Mouse (Mus musculus): ENCODE data around the gene Slc35g1. TPM values are rescaled to one million over a fixed set of nuclear protein-coding genes. Genes with fewer than 3 reads are reported as not detected.
"Not testable (repeated sequence)": the region's sequence is repeated elsewhere in the genome, so short reads cannot be mapped to it uniquely, and the experiment has no call there.

Gene Slc35g1
- polyA plus RNA-seq, 1 experiment from 2014 or later: 1.4 TPM

GRCm38 (mm10) chr19:38361850-38362249 lies 33.9 kb upstream of the Slc35g1 start:
- 84% methylated on average over 2 of the region's 2 CpGs for WGBS
- no peaks in the 10 kb centered on the region for H3K9me3 ChIP-seq
- no peak overlapping the region for H3K27ac ChIP-seq
- no peak for ATAC-seq (ENCODE audit: low FRiP score)
- H3K36me3 ChIP-seq: no peaks in the 10 kb centered on the region
- H3K27me3 ChIP-seq: 0 out of 2 replicates have a peak, but pooled peaks cover 5% of the 10 kb centered on the region
- H3K4me2 ChIP-seq: no peak overlapping the region
- no peak overlapping the region for H3K9ac ChIP-seq
- H3K4me1 ChIP-seq (replicated peaks): no peaks in the 10 kb centered on the region
- no peak overlapping the region for H3K4me3 ChIP-seq

DNA sequence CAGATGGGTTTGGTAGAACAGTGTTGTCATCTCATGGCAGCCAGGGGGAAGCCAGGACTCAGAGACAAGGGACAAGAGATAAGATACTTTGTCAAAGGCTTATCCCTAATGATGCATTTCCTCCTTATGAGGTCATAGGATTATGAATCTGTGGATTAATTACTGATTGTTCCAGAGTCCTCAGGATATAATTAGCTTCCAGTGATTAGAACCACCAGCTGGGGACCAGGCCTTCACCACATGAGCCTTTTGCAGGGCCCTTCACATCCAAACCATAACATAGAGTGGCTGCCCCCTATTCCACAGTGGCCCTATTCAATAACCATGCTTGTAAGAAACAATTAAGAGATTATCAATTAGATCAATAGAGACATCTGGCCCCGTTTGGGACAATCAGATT lies 32.4 kb upstream of the Slc35g1 start:
- peak; percentile 28; the same call in 1 of the 2 replicates for ATAC-seq (ENCODE audit: low FRiP score)

DNA sequence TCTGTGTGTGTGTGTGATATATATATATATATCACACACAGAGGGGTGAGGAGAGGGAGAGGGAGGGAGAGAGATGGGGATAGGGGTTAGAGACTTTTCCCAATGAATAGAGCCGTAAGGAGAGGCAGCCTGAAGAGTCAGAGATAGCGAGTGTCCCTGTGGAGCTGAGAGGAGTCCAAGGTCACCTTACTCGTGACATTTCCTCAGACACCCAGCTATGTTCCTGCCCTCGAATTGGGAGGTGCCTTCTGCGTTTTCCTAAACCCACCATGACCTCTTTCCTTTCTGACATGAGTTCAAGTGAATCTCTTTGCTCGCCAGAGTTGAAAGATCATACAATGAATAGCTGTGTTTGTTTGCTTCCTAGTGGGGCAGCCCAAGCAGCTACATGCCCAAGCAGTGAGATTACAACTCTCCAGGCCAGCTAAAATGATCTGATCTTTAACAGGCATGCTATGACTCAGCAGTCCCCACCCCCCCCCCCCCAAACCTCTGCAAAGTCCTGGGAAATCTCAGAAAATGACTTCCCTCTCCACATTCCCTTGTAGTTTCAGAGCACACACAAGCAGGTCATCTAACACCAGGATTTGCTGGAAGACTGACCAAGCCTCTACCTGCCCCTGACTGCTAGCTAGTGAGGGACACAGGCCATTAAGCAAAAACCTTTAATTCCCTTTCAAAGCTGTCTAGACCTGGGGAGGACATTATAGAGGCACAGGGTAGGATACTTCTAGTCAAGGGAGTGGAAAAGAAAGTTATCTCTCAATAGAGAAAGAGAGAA lies 31.7 kb upstream of the Slc35g1 start:
- no peak overlapping the region for H3K4me3 ChIP-seq
- H3K9me3 ChIP-seq: no peaks in the 10 kb centered on the region
- H3K27ac ChIP-seq: no peak overlapping the region
- 0 out of 2 replicates have a peak, but pooled peaks cover 3% of the 10 kb centered on the region for H3K4me1 ChIP-seq (replicated peaks)
- H3K4me2 ChIP-seq: no peak overlapping the region
- ATAC-seq (ENCODE audit: low FRiP score): no peak
- H3K27me3 ChIP-seq: 0 out of 2 replicates have a peak, but pooled peaks cover 5% of the 10 kb centered on the region
- WGBS: 39% methylated on average over 6 of the region's 6 CpGs
- no peak overlapping the region for H3K9ac ChIP-seq
- no peaks in the 10 kb centered on the region for H3K36me3 ChIP-seq

More for the DNA sequence above, 32.4 kb upstream of the Slc35g1 start:
- H3K4me3 ChIP-seq: no peak overlapping the region
- no peak overlapping the region for H3K9ac ChIP-seq
- no peak overlapping the region for H3K4me2 ChIP-seq
- 0 out of 2 replicates have a peak, but pooled peaks cover 5% of the 10 kb centered on the region for H3K27me3 ChIP-seq
- H3K27ac ChIP-seq: no peak overlapping the region
- no peaks in the 10 kb centered on the region for H3K9me3 ChIP-seq
- no peaks in the 10 kb centered on the region for H3K36me3 ChIP-seq
- WGBS: 46% methylated on average over 1 of the region's 1 CpGs
- H3K4me1 ChIP-seq (replicated peaks): 0 out of 2 replicates have a peak, but pooled peaks cover 3% of the 10 kb centered on the region

- 67% methylated on average over 11 of the region's 11 CpGs for WGBS
- Histone ChIP-seq H3K36me3 (no peaks in the 10 kb centered on the region), H3K9ac (no peak overlapping the region), H3K27me3 (0 out of 2 replicates have a peak, but pooled peaks cover 5% of the 10 kb centered on the region), H3K4me1 (replicated peaks) (0 out of 2 replicates have a peak, but pooled peaks cover 3% of the 10 kb centered on the region), H3K27ac (no peak overlapping the region), H3K4me3 (no peak overlapping the region), H3K4me2 (no peak overlapping the region), H3K9me3 (no peaks in the 10 kb centered on the region)
- no peak for ATAC-seq (ENCODE audit: low FRiP score)
Measured at GRCm38 (mm10) chr19:38364939-38365614, 30.7 kb upstream of the Slc35g1 start.

DNA sequence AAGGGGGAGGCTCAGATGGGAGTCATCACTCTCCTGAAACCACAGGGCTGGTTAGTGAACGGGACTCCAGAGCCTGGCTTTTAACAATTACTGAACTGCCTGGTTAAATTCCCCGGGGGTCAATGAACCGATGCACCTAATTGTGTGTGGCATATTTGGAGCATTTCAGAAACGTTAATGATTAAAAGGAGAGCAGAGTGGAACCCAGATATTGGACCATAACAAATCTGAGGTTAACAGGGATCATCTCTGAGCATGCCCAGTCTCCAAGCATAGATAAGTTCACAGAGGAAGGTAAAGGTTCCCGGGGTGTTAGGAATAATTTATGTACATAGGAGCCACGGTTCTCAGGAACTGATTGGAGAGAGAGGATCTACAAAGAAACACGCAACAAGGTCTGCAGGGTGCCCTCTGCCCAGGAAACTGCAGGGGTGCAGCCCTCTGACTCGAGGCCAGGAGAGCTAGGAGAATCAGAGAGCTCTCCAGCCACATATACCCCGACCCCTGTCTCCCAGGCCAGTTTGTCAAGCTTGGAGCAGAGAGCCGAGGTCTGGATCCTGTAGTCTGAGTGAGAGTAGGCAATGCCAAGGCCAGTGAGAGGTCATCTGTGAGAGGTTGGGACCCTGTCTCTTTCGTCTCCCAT lies 23.2 kb upstream of the Slc35g1 start:
- Histone ChIP-seq H3K27me3 (peaks cover 4% of the 10 kb centered on the region; the same call in 1 of the 2 replicates), H3K9me3 (no peaks in the 10 kb centered on the region), H3K4me2 (no peak overlapping the region), H3K27ac (no peak overlapping the region), H3K4me1 (replicated peaks) (peaks cover 18% of the 10 kb centered on the region), H3K9ac (no peak overlapping the region), H3K4me3 (no peak overlapping the region), H3K36me3 (no peaks in the 10 kb centered on the region)
- 23% methylated on average over 11 of the region's 11 CpGs for WGBS
- no peak for ATAC-seq (ENCODE audit: low FRiP score)

- Histone ChIP-seq H3K4me3 (no peak overlapping the region), H3K9ac (no peak overlapping the region), H3K9me3 (no peaks in the 10 kb centered on the region), H3K4me2 (no peak overlapping the region), H3K27me3 (peaks cover 4% of the 10 kb centered on the region; the same call in 1 of the 2 replicates), H3K27ac (no peak overlapping the region), H3K4me1 (replicated peaks) (peaks cover 15% of the 10 kb centered on the region), H3K36me3 (no peaks in the 10 kb centered on the region)
- 14% methylated on average over 2 of the region's 2 CpGs for WGBS
- ATAC-seq (ENCODE audit: low FRiP score): peak; percentile 81
Measured at GRCm38 (mm10) chr19:38373371-38373770, 22.4 kb upstream of the Slc35g1 start.

DNA sequence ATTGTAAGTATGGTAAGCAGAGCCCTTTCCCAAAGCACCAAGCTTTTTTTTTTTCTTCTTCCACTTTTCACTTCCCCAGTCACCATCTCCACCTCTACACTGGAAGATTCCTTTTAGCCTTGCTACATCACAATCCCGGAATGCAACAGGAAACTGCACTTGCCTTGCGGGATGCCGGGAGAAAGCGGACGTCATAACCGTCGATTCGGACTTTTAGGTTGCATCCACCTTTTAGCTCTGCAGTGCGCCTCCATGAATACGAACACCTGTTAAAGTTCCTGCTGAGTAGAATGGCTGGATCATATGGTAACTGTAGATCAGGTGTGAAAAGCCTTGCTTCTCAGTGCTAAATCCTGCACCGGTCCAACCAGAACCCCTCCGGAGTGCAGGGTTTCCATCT lies 12.0 kb upstream of the Slc35g1 start:
- no peak overlapping the region for H3K27ac ChIP-seq
- no peak for ATAC-seq (ENCODE audit: low FRiP score)
- H3K4me1 ChIP-seq (replicated peaks): no peaks in the 10 kb centered on the region
- H3K9me3 ChIP-seq: no peaks in the 10 kb centered on the region
- H3K27me3 ChIP-seq: no peaks in the 10 kb centered on the region
- 92% methylated on average over 12 of the region's 12 CpGs for WGBS
- no peak overlapping the region for H3K4me3 ChIP-seq
- no peak overlapping the region for H3K9ac ChIP-seq
- no peak overlapping the region for H3K4me2 ChIP-seq
- H3K36me3 ChIP-seq: no peaks in the 10 kb centered on the region

DNA sequence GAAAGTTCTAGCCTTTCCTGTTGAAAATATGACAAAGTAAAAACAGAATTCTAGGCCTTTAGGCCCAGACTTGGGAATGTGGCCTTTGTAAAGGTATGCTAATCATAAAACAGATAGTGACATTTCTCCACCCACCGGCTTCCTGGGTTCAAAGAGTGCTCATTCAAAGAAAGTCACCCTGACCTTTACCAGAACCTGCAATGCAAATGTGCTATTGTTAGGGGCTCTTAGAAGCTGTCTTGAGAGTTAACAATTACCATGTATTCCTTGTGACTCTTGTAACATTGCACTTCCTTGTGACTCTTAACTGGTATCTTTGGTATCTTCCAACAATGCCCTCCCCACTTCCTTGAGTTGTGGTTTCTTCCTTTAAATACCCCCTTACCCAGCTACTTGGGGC lies 8.8 kb upstream of the Slc35g1 start:
- not testable (repeated sequence) for H3K4me2 ChIP-seq; H3K27me3 ChIP-seq; ATAC-seq (ENCODE audit: low FRiP score); H3K4me3 ChIP-seq; H3K9me3 ChIP-seq; H3K9ac ChIP-seq; H3K27ac ChIP-seq; H3K4me1 ChIP-seq (replicated peaks); H3K36me3 ChIP-seq
- 58% methylated on average over 1 of the region's 1 CpGs for WGBS

DNA sequence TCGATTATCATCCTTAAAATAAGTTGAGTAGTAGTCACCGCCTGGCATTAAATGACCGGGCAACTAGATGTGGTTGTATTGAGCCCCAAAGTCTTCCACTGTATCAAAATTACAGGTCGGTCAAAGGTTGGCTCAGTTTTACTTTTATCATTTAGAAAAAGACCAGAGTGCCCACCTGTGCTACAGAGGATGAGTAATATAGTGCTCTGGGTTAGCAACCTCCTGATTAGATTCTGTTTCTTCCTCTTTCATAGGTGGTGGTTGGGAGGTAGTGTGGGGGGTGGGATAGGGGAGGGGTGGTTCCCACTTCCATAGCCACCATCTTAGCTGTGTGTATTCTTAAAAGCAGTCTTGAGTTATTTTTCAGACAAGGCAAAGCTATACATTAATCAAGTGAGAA lies 7.9 kb upstream of the Slc35g1 start:
- H3K36me3 ChIP-seq: no peaks in the 10 kb centered on the region
- H3K9me3 ChIP-seq: no peaks in the 10 kb centered on the region
- no peak overlapping the region for H3K9ac ChIP-seq
- no peaks in the 10 kb centered on the region for H3K27me3 ChIP-seq
- H3K4me2 ChIP-seq: no peak overlapping the region
- no peak for ATAC-seq (ENCODE audit: low FRiP score)
- H3K4me3 ChIP-seq: no peak overlapping the region
- WGBS: 96% methylated on average over 4 of the region's 4 CpGs
- H3K27ac ChIP-seq: no peak overlapping the region
- H3K4me1 ChIP-seq (replicated peaks): no peaks in the 10 kb centered on the region

DNA sequence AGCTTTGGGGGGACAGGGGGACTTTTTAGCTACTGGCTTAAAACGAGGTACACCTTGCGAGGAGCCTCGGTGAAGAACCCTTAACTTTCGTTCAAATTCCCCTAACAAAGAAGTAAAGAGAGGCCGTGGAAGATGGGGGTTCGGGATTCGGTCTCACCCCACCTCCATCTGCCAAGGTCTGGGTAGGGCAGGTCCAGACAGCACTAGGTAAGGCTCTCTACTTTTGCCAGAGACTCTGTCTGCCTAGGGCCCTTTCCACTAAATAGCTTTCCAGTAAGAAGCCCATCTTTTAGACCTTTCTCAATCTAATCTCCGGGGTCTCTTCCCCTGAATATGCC lies 822 bp downstream of the Slc35g1 start:
- Histone ChIP-seq H3K4me2 (peak overlapping the region; percentile 71), H3K4me1 (replicated peaks) (peaks cover 6% of the 10 kb centered on the region), H3K4me3 (peak overlapping the region; percentile 70), H3K36me3 (no peaks in the 10 kb centered on the region), H3K27ac (no peak overlapping the region), H3K27me3 (no peaks in the 10 kb centered on the region), H3K9me3 (no peaks in the 10 kb centered on the region), H3K9ac (peak overlapping the region; percentile 75; the same call in 1 of the 2 replicates)
- WGBS: 18% methylated on average over 8 of the region's 8 CpGs
- no peak for ATAC-seq (ENCODE audit: low FRiP score)

GRCm38 (mm10) chr19:38397004-38397403 lies 1.2 kb downstream of the Slc35g1 start:
- WGBS: 26% methylated on average over 6 of the region's 6 CpGs
- Histone ChIP-seq H3K9me3 (no peaks in the 10 kb centered on the region), H3K4me2 (peak overlapping the region; percentile 71; the same call in 1 of the 2 replicates), H3K36me3 (no peaks in the 10 kb centered on the region), H3K9ac (no peak overlapping the region), H3K4me1 (replicated peaks) (peaks cover 6% of the 10 kb centered on the region), H3K4me3 (peak overlapping the region; percentile 70; the same call in 1 of the 2 replicates), H3K27ac (no peak overlapping the region), H3K27me3 (no peaks in the 10 kb centered on the region)
- no peak for ATAC-seq (ENCODE audit: low FRiP score)

- H3K27ac ChIP-seq: no peak overlapping the region
- 88% methylated on average over 8 of the region's 8 CpGs for WGBS
- no peaks in the 10 kb centered on the region for H3K9me3 ChIP-seq
- H3K36me3 ChIP-seq: peaks cover 3% of the 10 kb centered on the region; the same call in 1 of the 2 replicates
- H3K27me3 ChIP-seq: no peaks in the 10 kb centered on the region
- ATAC-seq (ENCODE audit: low FRiP score): no peak
- peaks cover 6% of the 10 kb centered on the region for H3K4me1 ChIP-seq (replicated peaks)
- no peak overlapping the region for H3K9ac ChIP-seq
- H3K4me3 ChIP-seq: no peak overlapping the region
- H3K4me2 ChIP-seq: no peak overlapping the region
Measured at GRCm38 (mm10) chr19:38398966-38399365, 3.2 kb downstream of the Slc35g1 start.

All from hindbrain, embryonic 13.5 days (tissue).